ENCODE assay signal across 21 mouse cellular contexts in genomic region chr14:16009778-16010177, GRCm38 (mm10).
"Had no signal": no experiment of that assay in that cellular context is flagged by ENCODE, and none has a peak within 500 bp of the region (broad histone marks: within the 10 kb centered on the region; RNA-seq: fewer than 3 reads in every experiment).

No protein-coding gene starts in this region.

- H3K27ac ChIP-seq: kidney, postnatal 0 days; layer of hippocampus, adult 2 months; left cerebral cortex, adult 2 months; liver, embryonic 14.5 days; midbrain, embryonic 12.5 days; midbrain, embryonic 15.5 days; neural tube, embryonic 13.5 days; stomach, embryonic 15.5 days had no signal

- H3K4me1 ChIP-seq: midbrain, embryonic 12.5 days; midbrain, embryonic 15.5 days; neural tube, embryonic 13.5 days; stomach, embryonic 15.5 days had no signal

- H3K4me2 ChIP-seq: liver, embryonic 11.5 days; lung, embryonic 14.5 days; midbrain, embryonic 12.5 days; midbrain, embryonic 15.5 days; neural tube, embryonic 13.5 days; stomach, embryonic 15.5 days had no signal

- H3K9me3 ChIP-seq: midbrain, embryonic 15.5 days; neural tube, embryonic 13.5 days; stomach, embryonic 15.5 days had no signal

- DNase-seq: kidney, adult 2 months; kidney, postnatal 25 days; layer of hippocampus, postnatal 36 days; liver, postnatal 0 days; lung, embryonic 14.5 days; right cerebral cortex, adult 18-20 months; right cerebral cortex, postnatal 25 days; spleen, adult 18-20 months; thymus, postnatal 25 days had no signal

- H3K27me3 ChIP-seq: midbrain, embryonic 12.5 days; midbrain, embryonic 15.5 days; neural tube, embryonic 13.5 days; stomach, embryonic 15.5 days had no signal

- H3K36me3 ChIP-seq: midbrain, embryonic 12.5 days; midbrain, embryonic 15.5 days; neural tube, embryonic 13.5 days; stomach, embryonic 15.5 days had no signal

- H3K9ac ChIP-seq: liver, embryonic 14.5 days; liver, postnatal 0 days; lung, embryonic 14.5 days; midbrain, embryonic 12.5 days; midbrain, embryonic 15.5 days; neural tube, embryonic 13.5 days; stomach, embryonic 15.5 days had no signal

- H3K4me3 ChIP-seq: layer of hippocampus, adult 2 months; left cerebral cortex, adult 2 months; midbrain, embryonic 12.5 days; midbrain, embryonic 15.5 days; myocyte; neural tube, embryonic 13.5 days; stomach, embryonic 15.5 days had no signal

- ATAC-seq: intestine, postnatal 0 days; liver, postnatal 0 days; lung, postnatal 0 days; midbrain, embryonic 15.5 days had no signal
